Mouse (Mus musculus) 3134 (cell line): ENCODE results near the gene Inafm2.

Source experiments
- DNase-seq: peaks from one replicate; pipeline ENCODE4 v3.0.0-alpha.2; 2011; ENCODE audit warnings: low spot score; ENCODE audit not compliant: insufficient read length; ENCODE audit errors: extremely low read depth

The Inafm2 gene

DNA sequence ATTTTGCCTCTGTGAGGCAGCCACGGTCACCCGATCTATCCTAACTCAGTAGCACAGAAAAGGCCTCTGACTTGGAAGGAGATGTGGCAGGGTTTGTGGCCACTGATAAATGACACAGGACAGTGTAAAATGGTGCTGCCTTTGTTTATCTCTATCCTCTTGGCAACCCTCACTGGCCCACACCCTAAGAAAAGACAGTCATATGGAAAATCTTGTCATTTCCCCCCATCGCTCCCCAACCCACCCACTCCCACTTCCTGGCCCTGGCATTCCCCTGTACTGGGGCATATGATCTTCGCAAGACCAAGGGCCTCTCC, 7.2 kb downstream of the Inafm2 start:
- no peak for DNase-seq

DNA sequence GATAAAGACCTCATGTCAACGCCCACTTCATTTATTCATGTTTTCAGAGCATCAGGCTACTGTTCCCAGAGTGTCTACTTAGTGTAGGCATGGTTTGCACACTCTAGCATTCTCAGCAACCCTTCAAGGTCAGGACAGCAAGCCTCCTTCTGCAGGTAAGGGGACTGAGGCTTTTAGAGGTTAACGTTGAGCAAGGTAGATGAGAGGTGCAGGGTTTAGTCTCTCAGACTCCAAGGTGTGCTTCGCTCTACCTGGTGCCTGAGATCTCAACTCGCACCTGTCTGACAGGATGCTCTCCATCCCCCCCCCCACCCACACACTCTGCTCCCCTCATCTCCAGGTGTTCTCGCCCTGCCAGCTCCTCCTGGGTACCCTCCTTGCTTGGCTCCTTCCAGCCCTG, 8.6 kb downstream of the Inafm2 start:
- no peak for DNase-seq

DNA sequence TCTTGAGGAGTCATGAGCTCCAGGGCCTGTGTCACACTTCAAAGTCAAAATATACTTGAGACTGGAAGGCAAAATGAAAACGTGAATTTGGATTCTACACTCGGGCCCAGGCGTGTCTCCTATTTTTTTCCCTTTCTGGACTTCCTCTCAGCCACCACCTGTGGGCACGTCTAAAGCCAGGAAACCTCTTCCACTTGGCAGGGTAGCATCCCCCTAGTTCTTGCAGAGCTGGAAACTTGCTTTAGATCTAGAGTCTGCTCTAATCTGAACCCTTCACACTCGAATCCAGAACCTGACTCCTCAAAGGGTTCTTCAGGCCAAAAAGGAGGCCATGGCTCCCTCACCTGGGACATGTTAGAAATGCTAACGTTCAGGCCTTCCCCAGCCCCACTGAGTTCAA, 9.8 kb downstream of the Inafm2 start:
- DNase-seq: no peak

DNA sequence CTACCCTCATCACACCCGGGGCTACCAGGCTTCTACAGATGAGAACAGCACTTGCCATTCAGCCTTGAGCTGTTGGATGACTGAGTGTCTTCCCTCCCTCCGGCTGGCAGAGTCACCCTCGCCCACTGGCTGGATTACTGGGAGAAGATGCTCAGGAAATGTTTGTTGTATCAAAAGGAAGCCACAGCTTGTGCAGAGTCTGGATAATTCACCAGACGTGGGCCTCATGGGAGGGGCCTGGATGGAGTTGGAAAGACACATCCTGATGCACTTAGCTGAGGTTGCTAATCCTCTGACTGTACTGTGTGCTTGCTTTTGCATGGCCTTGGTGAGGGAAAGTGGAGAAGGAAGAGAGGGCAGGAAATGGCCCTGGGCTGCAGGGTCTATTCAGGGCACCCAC, 10.5 kb downstream of the Inafm2 start:
- DNase-seq: no peak

DNA sequence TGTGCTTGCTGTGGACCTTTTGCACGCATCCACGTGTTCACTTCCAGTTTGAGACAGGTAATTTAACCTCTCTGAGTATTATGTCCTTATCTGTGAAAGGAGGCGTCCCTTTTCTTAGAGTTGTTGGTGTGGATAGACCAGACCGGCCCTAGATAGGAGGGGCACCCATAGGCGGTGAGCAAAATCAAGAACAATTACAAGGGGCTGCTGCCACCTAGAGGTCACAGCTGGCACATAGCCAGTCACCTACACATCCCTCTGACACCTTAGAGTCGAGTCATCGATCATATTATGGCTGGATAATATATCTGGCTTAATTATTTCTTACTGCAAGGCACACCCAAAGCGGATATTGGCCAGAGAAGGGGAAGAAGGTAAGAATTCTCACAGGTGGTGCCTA, 14.3 kb downstream of the Inafm2 start:
- no peak for DNase-seq

GRCm38 (mm10) chr2:118760311-118761025, 14.9 kb downstream of the Inafm2 start:
- peak; percentile 84 for DNase-seq

DNA sequence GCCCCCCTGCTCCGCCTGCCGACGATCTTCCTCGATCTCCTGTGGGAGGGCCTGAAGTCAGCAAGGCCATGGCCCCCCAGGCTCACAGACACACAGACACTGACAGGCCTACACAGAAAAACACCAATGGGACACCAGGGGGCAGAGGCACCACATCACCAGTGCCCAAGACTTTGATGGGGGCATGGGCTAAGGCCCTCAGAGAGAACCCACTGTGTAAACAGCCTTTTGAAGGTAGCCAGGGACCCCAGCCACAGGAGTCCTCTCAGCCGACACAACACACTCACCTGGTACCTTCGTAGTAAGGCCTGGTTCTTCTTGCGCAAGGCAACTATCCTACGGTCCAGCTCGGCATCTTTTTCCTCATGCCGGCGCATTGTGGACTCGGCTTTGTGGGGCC, 15.8 kb downstream of the Inafm2 start:
- peak; percentile 70 for DNase-seq

DNA sequence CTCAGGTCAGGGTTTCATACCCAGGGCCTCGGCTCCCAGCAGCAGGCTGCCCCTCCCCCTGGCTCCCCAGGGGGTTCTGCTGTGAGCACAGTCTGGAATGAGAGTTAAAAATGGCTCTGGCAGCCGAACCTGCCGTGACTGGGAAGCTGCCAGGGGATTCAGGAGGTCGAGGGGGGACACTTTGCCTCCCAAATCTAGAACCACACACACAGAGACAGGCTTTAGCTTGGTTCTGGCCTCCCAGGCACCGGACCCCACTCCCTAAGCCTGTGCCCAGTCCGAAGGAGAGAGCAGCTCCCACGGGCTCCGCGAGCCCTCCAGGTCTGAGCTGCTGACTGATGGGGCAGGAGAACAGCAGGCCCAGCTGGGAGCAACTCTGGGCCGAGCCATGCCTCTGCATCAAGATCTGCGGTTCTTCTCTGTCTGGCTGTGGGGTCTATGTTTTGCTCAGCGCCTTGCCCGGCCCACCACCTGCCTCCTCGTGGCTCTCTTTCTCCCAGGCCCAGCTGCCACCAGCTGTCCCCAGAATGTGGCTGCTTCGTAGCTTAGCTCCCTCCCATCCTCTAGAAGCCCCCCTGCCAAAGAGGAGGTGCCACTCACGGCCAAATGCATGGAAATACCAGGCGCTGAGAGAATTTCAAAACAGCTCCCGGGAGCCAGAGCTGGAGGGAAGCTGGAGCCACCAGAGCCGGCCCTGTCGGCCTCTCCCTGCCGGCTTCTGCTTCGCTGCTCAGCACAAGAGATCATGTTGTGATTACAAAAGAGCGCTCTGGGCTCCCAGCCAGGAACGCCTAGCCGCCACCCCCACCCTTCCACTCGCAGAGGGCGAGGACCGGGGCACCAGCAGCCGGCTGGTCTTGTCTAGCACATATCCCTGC, 16.6 kb downstream of the Inafm2 start, which contains the start of gene Ccdc9b:
Ccdc9b (minus strand) TSS at position 756 of the 878 bp plus-strand sequence.
- DNase-seq: peak; percentile 95

DNA sequence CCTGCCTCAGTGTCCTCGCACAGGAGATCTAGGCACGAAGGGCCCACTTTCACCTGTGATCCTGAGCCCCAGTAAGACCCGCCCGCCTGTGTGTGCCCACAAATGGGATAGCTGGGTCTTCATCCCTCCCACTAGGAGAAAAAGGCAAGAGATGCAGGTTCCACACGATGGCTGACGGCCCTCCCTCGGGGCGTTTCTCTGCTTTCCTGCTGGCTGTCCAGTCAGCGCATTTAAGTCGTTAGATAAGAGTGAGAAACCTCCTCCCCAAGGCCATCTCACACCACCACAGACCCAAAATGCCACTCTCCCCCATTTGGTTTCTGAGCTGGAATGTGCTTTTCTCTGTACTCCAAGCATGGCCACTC, 17.2 kb downstream of the Inafm2 start:
- DNase-seq: no peak

- DNase-seq: peak; percentile 85
These were observed 17.9 kb downstream of the Inafm2 start for GRCm38 (mm10) chr2:118763469-118763868.

GRCm38 (mm10) chr2:118764094-118764831, 18.7 kb downstream of the Inafm2 start:
- peak; percentile 54 for DNase-seq

DNA sequence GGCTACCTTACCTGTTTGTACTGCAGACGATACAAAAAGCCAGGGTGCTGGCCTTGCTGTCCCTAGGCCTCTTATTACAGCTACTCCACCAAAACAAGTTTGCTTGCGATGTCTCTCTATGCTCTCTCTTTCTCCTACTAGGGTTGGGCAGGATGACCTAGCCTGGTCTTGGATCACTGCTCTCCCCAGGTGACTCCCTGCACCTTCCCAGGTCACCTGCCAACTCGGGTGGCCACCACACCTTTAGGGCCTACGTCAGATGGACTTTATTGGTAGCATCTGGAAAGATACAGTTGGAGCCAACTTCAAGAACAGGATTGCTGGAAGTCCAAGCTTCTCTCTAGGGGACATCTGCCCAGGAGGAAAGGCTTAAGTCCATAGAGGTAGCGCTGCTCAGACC, 19.3 kb downstream of the Inafm2 start:
- DNase-seq: no peak

- DNase-seq: peak; percentile 86
These were observed 20.8 kb downstream of the Inafm2 start for GRCm38 (mm10) chr2:118766041-118767033.

DNA sequence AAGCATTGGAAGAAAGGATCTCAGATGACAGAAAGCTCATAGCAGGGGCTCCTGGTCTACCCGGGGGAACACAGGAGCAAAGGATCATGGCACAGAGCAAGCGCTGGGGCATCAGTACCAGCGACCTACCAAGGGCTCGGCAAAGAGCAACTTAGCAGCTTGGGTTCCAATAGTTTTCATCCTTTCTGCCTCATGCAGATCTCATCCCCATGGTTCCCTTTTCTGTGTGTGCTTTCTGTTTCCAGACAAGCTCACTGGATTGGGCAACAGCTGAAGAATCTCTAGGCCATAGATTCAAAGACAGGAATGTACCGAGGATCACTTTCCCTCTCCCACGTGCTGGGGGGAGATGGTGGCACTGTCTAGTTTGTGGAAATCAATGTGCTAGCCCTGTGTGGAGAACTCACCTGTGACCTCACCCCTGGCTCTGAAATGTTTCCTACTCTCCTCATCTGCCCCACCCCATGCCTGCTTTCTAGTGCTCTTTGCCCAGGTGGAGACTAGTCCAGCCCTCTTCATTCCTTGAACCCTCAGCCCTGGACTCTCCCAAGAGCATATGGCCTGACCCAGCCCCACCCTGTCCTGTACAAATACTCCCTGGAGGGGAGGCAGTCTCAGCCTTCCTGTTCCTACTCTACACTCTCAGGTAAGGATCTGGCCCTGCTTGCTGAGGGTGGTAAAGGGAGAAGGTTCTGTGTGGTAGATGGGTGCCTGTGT, 26.8 kb downstream of the Inafm2 start, which contains the start of gene Phgr1:
Phgr1 (plus strand) TSS at position 612 of the 717 bp plus-strand sequence.
- no peak for DNase-seq

DNA sequence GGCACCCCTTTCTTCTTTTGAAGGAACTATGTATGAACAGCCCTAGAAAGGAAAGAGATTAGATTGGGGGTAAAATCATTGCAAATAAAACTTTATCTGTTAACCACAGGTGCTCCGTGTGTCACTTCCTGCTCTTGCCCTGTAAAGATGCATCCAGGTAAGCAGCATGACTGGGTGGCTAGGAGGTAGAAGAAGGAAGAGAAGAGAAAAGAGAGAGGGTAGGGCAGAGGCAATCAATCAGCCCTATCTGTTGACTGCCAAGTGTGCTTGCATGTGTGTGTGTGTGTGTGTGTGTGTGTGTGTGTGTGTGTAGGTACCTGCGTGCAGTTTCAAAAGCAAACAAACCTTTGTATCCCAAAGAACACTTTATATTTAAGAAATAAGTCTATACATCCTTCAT, 29.0 kb downstream of the Inafm2 start:
- DNase-seq: no peak

DNA sequence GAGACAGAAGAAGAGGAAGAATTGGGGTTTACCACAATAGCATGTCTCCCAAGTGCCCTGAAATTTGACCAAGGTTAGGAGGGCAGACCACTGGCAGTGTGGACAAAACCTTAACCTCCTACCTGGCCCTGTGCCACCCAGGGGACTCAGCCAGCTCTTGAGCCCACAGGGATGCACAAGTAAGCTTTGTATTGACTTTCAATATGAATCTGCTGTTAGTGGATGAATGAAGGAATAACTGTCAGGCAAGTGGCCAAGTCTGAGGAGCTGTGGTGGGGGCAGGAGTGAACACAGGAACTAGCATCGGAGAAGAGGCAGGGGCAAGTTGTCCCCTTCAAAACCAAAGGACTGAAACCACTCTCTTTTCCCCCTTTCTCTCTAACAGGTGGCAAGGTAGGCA, 29.8 kb downstream of the Inafm2 start:
- DNase-seq: peak; percentile 50

DNA sequence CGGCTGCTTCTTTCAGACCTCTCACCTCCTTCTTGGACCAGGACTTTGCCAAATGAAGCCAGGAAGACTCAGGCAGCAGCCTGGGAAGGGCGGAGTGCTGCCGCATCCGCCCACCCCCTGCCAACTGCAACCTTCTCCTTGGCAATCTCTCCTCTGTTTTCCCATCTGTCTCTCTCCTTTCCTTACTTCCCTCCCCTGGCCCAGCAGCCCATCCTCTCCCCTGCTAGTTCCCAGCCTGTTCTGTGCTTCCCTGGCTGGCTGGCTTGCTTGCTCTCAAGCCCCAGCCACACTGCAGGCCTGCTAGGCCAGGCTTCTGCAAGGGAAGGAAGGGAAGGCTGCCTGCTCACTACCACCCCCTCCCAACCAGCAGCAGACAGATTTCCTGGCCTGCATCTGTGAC, 30.3 kb downstream of the Inafm2 start:
- peak; percentile 71 for DNase-seq

GRCm38 (mm10) chr2:118776295-118776694, 30.7 kb downstream of the Inafm2 start:
- DNase-seq: no peak

GRCm38 (mm10) chr2:118778418-118778817, 32.9 kb downstream of the Inafm2 start:
- DNase-seq: no peak

- DNase-seq: no peak
These were observed 33.5 kb downstream of the Inafm2 start for GRCm38 (mm10) chr2:118779065-118779464.
